Mouse (Mus musculus): ENCODE measurements around the gene Selenbp1. TPM values are rescaled to one million over a fixed set of nuclear protein-coding genes. Genes with fewer than 3 reads are reported as not detected.

Gene Selenbp1
- total and polyA plus RNA-seq, 3 experiments = 109 to 365 TPM; not detected in 1

GRCm38 (mm10) chr3:94953764-94954616 is 21.1 kb downstream of the Selenbp1 start, which contains the start of gene Rfx5:
Gene Rfx5, plus strand, starts transcription at chr3:94954075.
- peak within 1 kb of the TSS; percentile 80 to 83 for H3K4me3 ChIP-seq (ENCODE audit: control insufficient read depth in 1 of 2, insufficient read depth in 1 of 2, low read depth in 2 of 2, low read length in 2 of 2)
- peaks cover 12 to 19% of the 10 kb centered on the region in 2 experiments for H3K4me1 ChIP-seq (ENCODE audit: control insufficient read depth in 1 of 2, insufficient read depth in 2 of 2, low read length in 2 of 2)
- DNase-seq (ENCODE audit: low read depth, low spot score) = peak; percentile 100
- peak within 1 kb of the TSS; percentile 85 for H3K9ac ChIP-seq (ENCODE audit: control insufficient read depth, low read depth, low read length, poor library complexity, severe bottlenecking)
- peaks cover 5 to 26% of the 10 kb centered on the region in 2 experiments; a peak in 3 of 4 replicates for H3K36me3 ChIP-seq (ENCODE audit: control insufficient read depth in 1 of 2, insufficient read depth in 2 of 2, low read length in 2 of 2)
- no peaks in the 10 kb centered on the region for H3K27me3 ChIP-seq (ENCODE audit: control insufficient read depth in 1 of 2, insufficient read depth in 2 of 2, low read length in 2 of 2)
- H3K27ac ChIP-seq (ENCODE audit: control insufficient read depth, low read depth, low read length) = peak within 1 kb of the TSS; percentile 90
- no peaks in the 10 kb centered on the region for H3K9me3 ChIP-seq (replicated peaks; ENCODE audit: insufficient read depth, low read length)
- H3K79me2 ChIP-seq (ENCODE audit: control insufficient read depth, insufficient read depth, low read length, poor library complexity) = peaks cover 3% of the 10 kb centered on the region
- TF ChIP-seq EP300 (IDR thresholded peaks at IDR 0.05; ENCODE audit: low read depth in 1 of 2, low read length in 2 of 2) (peak in 1 of 2 experiments; percentile 56; a peak in 2 of 4 replicates), E2F4 (IDR thresholded peaks at IDR 0.05; ENCODE audit: borderline replicate concordance, low read depth, low read length) (peak; percentile 27; the same call in 1 of the 2 replicates), MEF2A (IDR thresholded peaks at IDR 0.05; ENCODE audit: extremely low read depth, insufficient replicate concordance, low read depth, low read length, poor library complexity, severe bottlenecking) (no peak), MAFK (IDR thresholded peaks at IDR 0.05; ENCODE audit: borderline replicate concordance, low read depth, low read length) (no peak), SMC3 (IDR thresholded peaks at IDR 0.05; ENCODE audit: low read depth, low read length) (no peak), HCFC1 (IDR thresholded peaks at IDR 0.05; ENCODE audit: low read depth, low read length) (peak; percentile 56), MYC (IDR thresholded peaks at IDR 0.05; ENCODE audit: low read depth, low read length) (peak; percentile 79), UBTF (IDR thresholded peaks at IDR 0.05; ENCODE audit: borderline replicate concordance, insufficient read depth, low read depth, low read length) (no peak), POLR2AphosphoS5 (IDR thresholded peaks at IDR 0.05; ENCODE audit: borderline replicate concordance, low read depth, low read length) (no peak), MYB (IDR thresholded peaks at IDR 0.05; ENCODE audit: low read depth, low read length) (peak; percentile 81), RCOR1 (IDR thresholded peaks at IDR 0.05; ENCODE audit: low read depth, low read length) (no peak), CHD2 (IDR thresholded peaks at IDR 0.05; ENCODE audit: low read length) (peak; percentile 99), CTCF (IDR thresholded peaks at IDR 0.05 in 2 of 3, conservative IDR thresholded peaks at IDR 0.05 in 1 of 3; ENCODE audit: control insufficient read depth in 1 of 3, insufficient read depth in 1 of 3, low read depth in 2 of 3, low read length in 3 of 3, poor library complexity in 1 of 3, severe bottlenecking in 1 of 3) (no peak), ZMIZ1 (IDR thresholded peaks at IDR 0.05; ENCODE audit: low read depth, low read length) (peak; percentile 51; the same call in 1 of the 2 replicates), ZNF384 (IDR thresholded peaks at IDR 0.05; ENCODE audit: low read depth, low read length) (peak; percentile 53; the same call in 1 of the 2 replicates), ZKSCAN1 (IDR thresholded peaks at IDR 0.05; ENCODE audit: low read depth, low read length) (no peak), CHD1 (IDR thresholded peaks at IDR 0.05; ENCODE audit: low read depth, low read length) (no peak), MAZ (IDR thresholded peaks at IDR 0.05; ENCODE audit: low read depth, low read length) (0 out of 2 replicates have a peak, but pooled peaks have one; percentile 49), KAT2A (conservative IDR thresholded peaks at IDR 0.05; ENCODE audit: low read depth, low read length) (no peak), TBP (IDR thresholded peaks at IDR 0.05; ENCODE audit: low read depth, low read length) (0 out of 2 replicates have a peak, but pooled peaks have one; percentile 7), MAX (IDR thresholded peaks at IDR 0.05; ENCODE audit: low read length) (peak; percentile 82), TAL1 (IDR thresholded peaks at IDR 0.05; ENCODE audit: low read length) (no peak), POLR2A (IDR thresholded peaks at IDR 0.05; ENCODE audit: control insufficient read depth in 1 of 2, insufficient read depth in 1 of 2, low read depth in 1 of 2, low read length in 2 of 2, poor library complexity in 1 of 2) (peak; percentile 45 to 71; a peak in 2 of 4 replicates), USF2 (IDR thresholded peaks at IDR 0.05; ENCODE audit: borderline replicate concordance in 1 of 2, insufficient read depth in 1 of 2, low read depth in 1 of 2, low read length in 2 of 2) (no peak), NELFE (IDR thresholded peaks at IDR 0.05; ENCODE audit: low read depth, low read length) (peak; percentile 56; the same call in 1 of the 2 replicates), TCF12 (IDR thresholded peaks at IDR 0.05; ENCODE audit: low read depth, low read length) (peak; percentile 23; the same call in 1 of the 2 replicates), ETS1 (IDR thresholded peaks at IDR 0.05; ENCODE audit: low read depth, low read length) (no peak; the same call in 1 of the 2 replicates), GATA1 (IDR thresholded peaks at IDR 0.05; ENCODE audit: low read depth, low read length) (peak; percentile 1; the same call in 1 of the 2 replicates), USF1 (IDR thresholded peaks at IDR 0.05; ENCODE audit: low read depth, low read length) (peak; percentile 45; the same call in 1 of the 2 replicates), NRF1 (IDR thresholded peaks at IDR 0.05; ENCODE audit: insufficient read depth, low read depth, low read length, poor library complexity, severe bottlenecking) (peak; percentile 34; the same call in 1 of the 2 replicates), ZC3H11A (IDR thresholded peaks at IDR 0.05; ENCODE audit: low read depth, low read length) (no peak), SIN3A (IDR thresholded peaks at IDR 0.05; ENCODE audit: low read length) (peak; percentile 89), JUND (IDR thresholded peaks at IDR 0.05; ENCODE audit: low read depth, low read length) (no peak), POLR2AphosphoS2 (IDR thresholded peaks at IDR 0.05; ENCODE audit: low read length) (peak; percentile 59; the same call in 1 of the 2 replicates)

All from MEL (cell line).